Mouse (Mus musculus): ENCODE data around the gene Tmem184b.

DNA sequence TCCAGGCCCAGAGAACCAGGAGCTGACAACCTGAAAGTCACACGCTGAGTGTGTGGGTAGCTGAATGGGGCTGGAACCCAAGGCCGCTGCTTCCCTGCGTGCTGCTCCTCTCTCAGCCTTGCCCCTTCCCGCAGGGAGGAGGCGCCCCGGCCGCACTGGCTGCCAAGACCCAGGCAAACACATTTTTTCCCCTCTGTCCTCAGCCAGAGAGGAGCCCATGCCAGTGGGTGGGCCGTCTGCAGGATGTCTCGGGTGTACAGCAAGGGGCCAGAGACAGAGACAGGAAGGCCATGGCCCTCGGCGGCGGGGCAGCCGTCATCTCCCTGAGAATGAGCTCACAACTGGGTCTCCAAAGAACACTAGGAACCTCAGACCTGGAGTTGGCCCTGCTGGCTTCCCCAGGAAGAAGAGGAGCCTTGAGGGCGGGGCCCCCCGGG, 52.0 kb downstream of the Tmem184b start:
- TF ChIP-seq POLR2A (IDR thresholded peaks at IDR 0.05; ENCODE audit: borderline replicate concordance, extremely low read depth, low read depth, low read length) (0 out of 2 replicates have a peak, but pooled peaks have one; percentile 24), CTCF (IDR thresholded peaks at IDR 0.05; ENCODE audit: insufficient read depth, low read length) (no peak)
